Mouse (Mus musculus) urinary bladder, adult 18-20 months (tissue): Measurements from ENCODE around the gene E2f3.

ENCODE experiments used
- DNase-seq, 2 experiments: peaks; one replicate each; pipeline ENCODE4 v3.0.0; 2022; ENCODE audit warnings: low spot score in 2 of 2, mixed read lengths in 2 of 2

E2f3 gene

DNA sequence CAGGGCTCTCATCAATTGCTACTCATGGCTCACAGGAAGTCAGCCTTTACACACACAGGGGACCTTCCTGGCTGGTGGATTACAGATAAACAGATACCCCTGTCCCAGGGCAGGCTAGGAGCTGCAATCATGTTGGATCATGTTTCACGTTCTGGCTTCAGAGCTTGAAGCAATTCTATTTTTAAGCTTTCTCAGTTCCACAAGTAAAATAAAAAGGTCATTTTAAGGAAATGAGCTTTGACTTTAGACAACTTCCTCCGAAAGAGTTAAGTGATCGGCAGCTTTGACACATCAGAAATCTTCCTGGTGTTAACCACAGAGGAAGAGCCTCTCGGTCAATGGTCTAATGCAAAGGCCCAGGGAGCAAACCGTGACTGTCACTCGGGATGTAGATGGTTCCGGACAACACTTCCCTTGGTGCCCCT is 6.7 kb downstream of the E2f3 start:
- DNase-seq: no peak

DNA sequence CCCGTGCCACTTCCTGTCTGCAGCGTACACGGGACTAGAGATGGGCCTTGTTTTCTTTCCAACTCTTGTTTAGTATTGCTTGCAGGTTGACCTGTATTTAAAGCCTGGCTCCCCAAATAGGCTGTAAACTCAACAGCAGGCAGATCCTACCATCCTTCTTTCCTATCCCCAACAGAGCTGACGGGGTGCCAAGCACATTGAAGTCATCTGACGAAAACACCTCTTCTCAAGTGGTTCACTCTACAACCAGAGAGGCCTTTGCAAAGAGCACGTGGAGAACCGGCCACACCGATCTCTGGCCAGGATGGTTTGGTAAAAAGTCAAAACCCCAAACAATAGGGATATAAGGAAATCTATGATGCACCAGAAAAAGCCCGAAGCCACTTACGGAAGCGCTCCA is 8.5 kb downstream of the E2f3 start:
- DNase-seq: no peak

DNA sequence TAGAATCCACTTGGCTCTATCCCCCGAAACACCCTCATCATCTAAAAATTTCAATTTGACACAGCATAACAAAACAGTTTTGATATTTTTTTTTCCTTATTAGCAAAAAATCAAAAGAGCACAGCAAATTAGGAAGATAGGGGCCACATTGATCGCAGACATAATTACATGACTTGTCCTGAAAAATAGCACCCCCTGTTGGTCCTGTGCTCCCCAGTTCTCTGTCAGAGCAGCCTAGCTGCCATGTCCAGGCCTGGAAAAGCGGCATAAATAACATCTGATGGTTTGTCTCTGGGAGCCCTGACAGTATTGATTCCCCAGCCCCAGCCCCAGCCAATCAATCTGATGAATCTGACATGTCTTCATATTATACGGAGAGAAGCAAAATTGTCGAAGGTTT is 11.8 kb downstream of the E2f3 start:
- no peak for DNase-seq

DNA sequence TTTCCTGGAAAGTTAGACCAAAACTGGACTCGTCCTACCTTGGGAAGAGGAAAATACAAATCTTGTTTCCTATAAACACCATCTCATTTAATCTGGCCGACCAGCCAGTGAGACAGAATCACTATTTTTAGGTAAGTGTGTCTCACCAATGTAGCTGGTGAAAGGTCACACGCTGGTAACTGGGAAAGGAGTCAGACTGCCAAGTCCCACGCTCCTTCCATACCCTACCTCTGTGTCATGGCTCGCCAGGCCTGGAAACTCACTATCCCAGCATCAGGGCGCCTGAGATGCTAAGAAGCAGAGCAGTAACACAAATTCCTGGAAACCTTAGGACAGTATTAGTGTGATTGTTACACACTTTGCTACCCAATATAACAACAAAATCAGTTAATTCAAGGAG is 12.3 kb downstream of the E2f3 start:
- no peak for DNase-seq

DNA sequence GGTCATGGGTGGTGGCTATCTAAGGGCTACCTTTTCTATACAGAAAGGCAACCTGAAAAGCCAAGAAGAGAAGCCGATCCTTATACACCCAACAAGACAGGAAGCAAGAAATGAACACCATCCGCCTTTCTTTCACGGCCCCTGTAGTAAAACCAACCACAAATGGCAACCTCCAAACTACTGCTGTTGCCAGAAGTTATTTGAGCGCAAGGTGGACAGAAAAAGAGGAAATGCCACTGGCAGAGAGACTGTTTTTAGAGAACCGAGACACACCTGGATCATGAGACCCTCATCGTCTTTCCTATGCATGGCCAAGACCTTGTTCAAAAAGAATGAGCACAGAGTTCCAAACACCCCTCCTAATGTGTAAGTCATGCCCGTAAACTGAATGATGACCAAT is 15.5 kb downstream of the E2f3 start:
- DNase-seq: no peak

DNA sequence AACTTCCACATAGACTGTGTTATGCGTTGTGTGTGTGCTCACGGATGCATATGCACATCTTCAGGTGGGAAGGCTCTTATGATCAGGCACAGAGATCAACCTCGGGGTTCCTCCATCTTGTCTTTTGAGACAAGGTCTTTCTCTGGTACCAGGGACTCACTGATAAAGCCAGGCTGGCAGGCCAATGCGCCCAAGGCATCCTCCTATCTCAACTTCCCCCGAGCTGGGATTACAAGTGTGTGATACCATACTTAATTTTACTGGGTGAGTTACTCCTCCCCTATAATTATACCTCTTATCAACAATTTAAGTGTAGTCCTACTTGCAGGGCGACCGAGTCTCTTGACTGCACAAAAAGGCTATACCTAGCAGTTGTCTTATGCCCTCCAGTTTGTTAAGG is 17.2 kb downstream of the E2f3 start:
- DNase-seq: no peak

DNA sequence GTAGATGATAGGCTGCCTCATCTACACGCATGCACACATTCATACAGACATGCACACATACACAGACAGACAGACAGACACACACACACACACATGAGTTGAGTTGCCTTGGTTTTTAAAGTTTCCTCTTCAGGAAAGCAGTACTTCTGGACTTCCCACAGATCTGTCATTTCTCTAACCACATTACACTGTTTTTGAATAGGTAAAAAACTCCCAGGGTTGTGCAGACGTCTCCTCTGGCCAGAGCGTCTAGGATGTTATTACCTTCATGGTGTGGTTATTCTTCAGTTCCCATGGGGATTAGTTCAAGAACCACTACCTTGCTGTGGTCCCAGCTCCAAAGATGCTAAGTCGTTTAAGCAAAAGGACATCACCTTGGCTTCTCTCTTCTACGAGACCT is 18.5 kb downstream of the E2f3 start:
- no peak for DNase-seq

DNA sequence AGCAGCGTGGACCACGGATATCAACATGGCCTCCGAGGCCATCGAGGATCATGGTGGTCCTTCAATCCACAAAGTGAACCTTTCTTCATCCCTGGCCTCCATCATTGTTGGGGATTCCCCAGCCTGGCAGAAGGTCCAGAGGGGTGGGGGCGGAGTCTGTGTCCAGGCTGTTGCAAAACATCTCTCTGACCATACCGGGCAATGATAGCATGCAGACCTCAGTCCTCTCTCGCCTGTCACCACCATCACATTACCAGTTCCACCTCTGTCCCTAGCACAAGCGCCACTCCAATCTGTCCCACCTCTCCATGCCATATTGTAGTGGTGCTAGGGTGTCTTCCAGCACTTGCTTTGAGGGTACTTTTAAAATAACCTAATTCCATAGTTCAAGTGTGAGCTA is 18.9 kb downstream of the E2f3 start:
- DNase-seq: no peak

DNA sequence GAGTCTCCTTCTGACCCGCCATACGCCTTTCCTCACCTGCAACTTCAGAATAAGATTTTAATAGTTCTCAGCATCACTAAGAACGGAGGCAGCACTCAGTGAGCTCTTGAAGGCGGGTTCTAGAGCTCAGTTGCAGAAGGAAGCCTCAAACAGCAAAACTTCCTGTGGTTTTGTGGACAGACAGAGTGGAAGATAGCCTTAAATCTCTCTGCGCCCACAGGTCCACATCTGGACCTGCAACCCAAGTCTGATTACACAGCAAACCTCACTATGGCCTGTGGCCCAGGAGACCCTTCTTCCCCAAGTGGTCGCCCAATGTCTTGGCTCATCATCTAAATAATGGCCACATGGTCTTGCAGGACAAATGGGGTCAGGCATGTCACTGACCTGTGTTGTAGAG is 21.8 kb downstream of the E2f3 start:
- DNase-seq: no peak

DNA sequence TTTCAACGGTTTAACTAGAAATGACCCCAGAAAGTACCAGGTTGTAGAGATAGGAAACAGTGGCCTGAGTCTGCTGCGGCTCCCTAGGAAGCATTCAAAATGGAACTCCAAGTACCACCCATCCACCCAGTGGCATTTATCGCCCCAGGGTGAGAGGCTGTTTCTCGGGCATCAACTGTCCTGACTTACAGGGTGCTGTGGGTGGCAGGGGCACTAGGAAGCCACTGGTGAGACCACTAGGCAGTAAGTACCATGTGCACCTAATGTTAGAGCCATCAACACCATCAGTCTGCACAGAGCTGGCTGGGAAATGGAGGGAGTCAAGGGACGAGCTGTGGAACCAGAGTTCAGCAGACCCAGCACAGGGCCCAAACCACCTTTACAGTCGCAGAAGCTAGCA is 25.4 kb downstream of the E2f3 start:
- no peak for DNase-seq

DNA sequence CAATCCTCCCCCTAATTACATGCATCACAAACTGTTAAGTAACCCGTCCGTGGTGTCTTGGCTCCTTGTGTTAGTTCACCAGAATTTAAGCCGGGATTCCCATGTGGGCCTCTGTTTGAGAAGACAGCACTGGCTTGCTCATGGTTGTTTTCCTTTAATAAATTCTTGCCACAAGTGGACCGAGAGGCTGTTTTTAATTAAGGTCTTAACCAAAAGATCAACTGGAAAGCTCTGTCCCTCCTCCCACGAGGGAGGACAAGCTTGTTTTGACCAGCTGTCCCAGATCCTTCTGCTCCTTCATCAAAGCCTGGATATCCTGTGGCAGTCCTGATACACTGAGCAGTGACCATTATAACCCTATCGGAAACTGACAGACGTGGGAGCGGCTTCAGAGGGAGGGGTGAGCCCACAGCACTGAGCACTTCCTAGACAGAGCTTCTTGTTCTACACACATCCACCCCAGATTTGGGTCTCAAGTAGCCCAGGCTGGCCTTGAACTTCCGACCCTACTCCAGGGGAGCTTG is 28.1 kb downstream of the E2f3 start:
- DNase-seq: no peak

DNA sequence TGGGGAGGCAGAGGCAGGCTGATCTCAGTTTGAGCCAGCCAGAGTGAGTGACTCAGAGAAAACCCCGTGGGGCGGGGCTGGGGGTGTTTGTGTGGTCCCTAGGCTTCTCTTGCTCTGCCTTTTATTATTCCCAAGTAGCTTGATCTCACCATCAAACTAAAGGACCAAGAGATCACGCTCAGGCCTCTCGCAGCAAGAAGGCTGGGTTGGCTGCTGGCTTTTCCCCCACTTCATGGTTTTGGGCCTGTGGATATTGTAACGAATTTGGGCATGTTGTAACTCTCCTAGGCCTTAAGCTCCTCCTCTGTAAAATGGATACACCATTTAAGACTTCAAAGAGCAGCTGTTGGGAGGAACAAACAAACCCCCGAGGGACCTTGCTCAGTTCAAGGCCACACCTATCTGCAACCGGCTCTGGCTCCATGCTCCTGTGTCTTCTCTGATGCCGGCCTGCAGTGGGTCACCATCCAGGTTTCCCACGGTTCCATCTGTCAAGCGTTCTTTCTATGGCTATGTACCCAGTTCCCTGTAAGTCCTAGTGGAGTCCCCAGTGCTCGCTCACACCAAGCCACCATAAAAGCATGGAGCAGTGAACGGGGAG is 28.9 kb downstream of the E2f3 start:
- no peak for DNase-seq

DNA sequence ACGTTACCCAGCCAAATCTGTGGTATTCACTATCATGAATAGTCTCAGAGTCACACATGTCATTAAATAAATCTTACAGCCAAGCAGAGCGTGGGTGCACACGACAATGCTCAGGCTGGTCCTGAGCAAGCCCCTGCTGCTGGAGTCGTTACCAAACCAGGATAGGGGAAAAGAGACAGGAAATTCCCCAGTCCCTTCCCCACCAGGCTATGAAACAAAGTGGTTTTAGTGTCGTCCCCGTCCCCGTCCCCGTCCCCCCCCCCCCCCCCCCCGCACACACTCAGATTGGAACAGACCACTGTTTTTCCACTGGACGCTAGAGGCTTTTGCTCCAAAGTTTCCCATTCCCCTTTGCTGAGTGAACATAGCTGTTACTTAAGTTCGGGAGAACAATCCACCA is 30.6 kb downstream of the E2f3 start:
- DNase-seq: no peak

DNA sequence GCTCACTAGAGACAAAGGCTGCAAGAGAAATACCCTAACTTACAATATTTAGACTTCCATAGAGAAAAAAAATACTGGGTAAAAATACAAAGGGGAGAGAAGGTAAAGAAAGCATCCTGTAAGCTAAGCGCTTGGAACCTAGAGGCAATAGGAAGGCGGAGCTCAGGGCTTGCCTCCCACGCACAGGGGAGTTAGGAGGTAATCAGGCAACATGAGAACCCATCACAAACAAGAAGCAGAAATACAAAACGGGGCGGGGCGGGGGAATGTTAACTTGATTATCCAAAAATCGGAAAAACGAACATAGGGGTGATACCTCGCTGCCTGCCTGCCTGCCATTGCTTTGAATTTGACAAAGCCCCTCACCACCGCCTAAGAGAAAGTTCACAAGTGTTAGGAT is 31.1 kb downstream of the E2f3 start:
- DNase-seq: no peak

DNA sequence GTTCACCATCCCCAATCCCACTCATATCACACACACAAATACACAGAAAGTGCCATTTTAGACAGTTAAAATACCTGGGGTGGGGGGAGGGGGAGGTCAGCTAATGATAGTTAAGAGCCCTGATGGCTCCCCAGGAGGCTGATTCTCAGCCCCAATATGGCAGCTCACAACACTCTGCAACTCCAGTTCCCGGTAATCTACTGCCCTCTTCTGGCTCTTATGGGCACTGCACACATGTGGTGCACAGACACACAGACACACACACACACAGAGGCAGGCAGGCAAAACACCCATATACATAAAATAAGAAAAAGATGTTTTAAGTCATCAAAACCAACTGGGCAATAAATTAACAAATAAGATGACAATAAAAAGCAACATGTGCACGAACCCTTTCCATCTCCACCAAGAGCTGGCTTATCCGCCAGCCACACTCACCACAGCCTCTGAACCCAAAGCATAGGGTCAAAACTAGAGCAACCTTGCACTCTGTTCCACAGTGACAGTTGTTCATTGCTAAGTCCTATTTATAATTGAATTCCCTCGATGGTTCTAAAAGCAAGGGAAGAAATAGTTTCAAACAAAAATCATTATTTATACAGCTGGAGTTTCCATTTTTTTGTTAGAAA is 32.3 kb downstream of the E2f3 start:
- no peak for DNase-seq

DNA sequence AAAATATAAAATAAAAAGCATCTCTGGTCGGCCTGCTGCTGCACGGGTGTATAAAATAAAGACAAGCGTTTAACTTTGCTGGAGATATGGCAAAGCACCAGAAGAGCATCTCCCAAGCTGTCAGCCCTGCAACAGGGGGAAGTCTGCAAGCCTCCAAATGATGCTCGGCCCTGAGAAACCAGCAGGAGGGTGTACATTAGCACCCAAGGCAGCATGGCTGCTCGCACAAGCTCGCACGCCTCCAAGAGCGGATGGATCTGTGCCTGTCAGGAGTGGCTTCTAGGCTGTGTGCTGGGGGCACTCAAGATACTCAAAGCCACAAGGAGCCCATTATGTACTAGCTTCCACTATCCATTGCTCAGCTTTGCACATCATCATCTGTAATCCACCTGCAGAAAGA is 39.8 kb downstream of the E2f3 start:
- DNase-seq: no peak

DNA sequence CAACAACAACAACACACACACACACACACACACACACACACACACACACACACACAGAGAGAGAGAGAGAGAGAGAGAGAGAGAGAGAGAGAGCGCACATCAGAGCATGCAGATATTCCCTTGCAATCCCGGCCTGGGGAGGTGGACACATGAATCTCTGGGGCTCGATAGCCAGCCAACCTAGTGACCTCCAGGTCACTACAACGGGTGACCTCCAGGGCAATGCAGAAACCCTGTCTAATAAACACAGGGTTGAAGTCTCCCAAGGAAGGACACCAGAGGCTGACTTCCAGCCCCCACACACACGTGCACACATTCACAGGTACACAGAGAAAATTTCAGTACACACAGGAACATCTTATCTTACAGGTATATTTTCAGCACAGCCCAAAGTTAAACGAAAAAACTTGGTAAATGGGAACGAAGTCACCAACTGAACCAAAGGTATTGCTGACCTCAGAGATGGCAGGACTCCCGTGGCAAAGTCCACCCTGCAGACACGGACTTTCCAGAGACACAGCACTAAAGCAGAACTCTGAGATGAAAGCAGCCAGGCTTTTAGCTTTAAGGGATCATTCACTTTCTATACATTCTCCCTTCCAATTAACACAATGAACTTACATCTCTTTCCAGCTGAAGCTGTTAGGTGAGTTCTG is 40.8 kb downstream of the E2f3 start:
- no peak for DNase-seq

DNA sequence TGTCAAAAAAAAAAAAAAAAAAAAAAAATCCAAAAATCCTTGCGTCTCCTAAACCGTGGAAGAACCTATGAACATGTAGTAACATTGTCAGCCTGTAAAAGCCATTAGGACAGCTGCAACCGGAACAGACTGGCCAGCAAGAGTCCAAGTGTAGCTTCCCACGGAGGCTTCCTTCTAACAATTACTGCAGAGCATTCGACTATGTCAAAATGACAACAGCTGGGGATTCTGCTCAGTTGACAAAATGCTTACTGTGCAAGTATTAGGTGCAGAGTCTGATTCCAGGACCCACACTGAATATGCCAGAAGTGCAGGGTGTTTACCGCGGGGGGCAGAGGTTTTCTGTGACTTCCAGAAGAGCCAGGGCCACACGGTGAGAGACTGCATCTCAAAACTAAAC is 41.4 kb downstream of the E2f3 start:
- DNase-seq: no peak

DNA sequence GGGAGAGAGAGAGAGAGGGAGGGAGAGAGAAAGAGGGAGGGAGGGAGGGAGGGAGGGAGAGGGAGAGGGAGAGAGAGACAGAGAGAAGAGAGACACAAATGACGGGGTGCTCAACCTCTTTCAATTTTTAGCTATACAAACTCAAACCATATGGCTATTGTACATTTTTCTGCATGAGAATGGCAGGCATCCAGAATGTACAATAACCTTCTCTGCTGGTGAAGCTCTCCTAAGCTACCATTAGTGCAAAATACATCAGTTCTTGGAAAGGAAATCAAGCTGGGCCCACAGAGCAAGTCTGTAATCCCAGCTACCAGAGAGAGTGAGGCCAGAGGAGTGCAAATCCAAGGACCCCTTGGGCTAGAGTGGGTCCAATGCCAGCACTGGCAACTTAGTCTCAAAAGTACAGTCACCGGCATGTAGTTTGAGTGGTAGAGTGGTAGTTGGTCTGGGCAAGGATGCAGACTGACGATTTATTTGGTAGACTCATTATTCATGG is 42.3 kb downstream of the E2f3 start:
- no peak for DNase-seq

DNA sequence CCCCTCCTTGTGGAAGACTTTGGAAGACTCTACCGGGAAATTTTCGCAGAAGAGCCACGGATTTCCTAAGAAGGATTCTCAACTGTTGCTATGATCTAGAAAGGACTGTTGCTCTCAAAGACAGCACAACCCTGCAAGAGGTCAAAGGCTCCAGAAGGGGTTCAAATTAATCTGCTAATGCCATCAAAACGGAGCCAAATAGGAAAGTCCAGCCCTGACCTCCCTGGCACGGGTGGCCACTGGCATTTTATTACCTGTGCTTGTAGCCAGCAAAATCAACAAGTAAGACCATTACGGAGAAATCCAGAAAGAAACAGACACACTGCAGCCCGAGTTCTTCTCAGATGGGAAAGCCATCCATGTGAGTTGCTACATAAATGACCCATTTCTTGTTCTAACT is 45.8 kb downstream of the E2f3 start:
- no peak for DNase-seq

DNA sequence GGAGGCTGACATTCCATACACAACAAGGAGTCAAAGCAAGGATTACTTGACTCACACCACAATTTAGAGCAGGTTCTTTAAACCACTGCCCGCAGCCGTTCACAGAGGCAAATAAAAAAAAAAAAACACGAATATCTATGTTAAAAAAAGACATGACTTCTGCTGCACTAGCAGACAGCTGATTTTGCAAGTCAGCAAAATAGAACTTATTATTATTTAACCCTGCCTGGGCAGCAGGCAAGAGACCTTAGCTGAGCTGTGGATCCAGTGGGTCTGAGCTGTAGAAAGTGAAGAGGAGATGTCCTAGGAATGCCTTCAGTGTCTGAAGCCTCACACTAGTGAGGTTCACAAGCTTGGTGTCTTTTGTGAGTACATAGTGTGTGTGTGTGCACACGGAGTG is 46.5 kb downstream of the E2f3 start:
- DNase-seq: no peak

DNA sequence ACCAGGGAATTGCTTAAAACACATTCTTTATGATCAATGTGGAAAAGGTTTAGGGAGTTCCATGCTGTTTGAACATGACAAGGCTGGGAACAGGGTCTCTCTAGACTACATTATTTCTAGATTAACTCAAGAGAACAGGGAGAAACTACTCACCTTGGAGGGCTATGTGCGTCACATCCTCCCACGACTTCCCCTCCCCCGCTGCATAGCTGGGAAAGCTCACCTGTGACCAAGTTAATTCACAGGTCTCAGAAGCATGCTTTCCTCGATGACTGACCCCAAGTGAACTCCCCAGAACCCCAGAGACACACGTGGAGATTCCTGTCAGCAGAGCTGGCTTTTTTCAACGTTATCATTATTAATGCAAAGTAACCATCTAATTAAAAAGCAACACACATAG is 47.1 kb downstream of the E2f3 start:
- no peak for DNase-seq

DNA sequence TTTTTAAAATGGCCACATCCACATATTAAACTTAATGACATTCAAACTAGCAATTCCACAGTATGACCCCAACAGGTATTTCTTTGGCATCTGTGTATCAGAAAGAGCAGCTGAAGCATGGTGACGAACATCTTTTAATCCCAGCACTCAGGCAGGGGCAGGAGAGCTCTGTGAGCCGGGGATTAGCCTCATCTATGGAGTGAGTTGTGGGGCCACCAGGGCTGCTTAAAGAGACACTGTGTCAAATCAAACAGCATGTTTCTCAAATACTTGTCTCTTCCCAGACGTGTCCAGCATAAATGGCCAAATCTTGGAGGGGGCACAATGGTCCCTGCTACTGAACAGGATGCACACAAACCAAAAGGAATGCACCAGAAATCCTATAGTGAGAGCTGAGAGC is 59.7 kb downstream of the E2f3 start:
- DNase-seq: no peak
